Mouse (Mus musculus) limb, embryonic 12.5 days (tissue): ENCODE measurements around the gene Ppcs. TPM values are rescaled to one million over a fixed set of nuclear protein-coding genes. Genes with fewer than 3 reads are reported as not detected.

ENCODE experiments used
- ATAC-seq: fragments of 200-750 bp; cut with Nextera tagmentation; 2 replicates; pipeline ENCODE4 v1.8.0; 2017; ENCODE audit warnings: low read depth, moderate TSS enrichment; ENCODE audit not compliant: insufficient number of reproducible peaks, insufficient read depth, low FRiP score, low TSS enrichment
- H3K27ac ChIP-seq: fragments of 300-500 bp; sonication (generic); 2 replicates; pipeline ENCODE4 v1.5.1; 2016; ENCODE audit warnings: mild to moderate bottlenecking, moderate library complexity
- H3K27me3 ChIP-seq: fragments of 300-500 bp; sonication (generic); 2 replicates; pipeline ENCODE4 v1.6.1; 2016; ENCODE audit warnings: mild to moderate bottlenecking, moderate library complexity
- H3K36me3 ChIP-seq: fragments of 300-500 bp; sonication (generic); 2 replicates; pipeline ENCODE4 v1.6.1; 2016; ENCODE audit warnings: mild to moderate bottlenecking, moderate library complexity
- H3K4me1 ChIP-seq: fragments of 300-500 bp; sonication (generic); replicated peaks from 2 replicates; pipeline ENCODE4 v1.6.1; 2016
- H3K4me2 ChIP-seq: fragments of 300-500 bp; sonication (generic); 2 replicates; pipeline ENCODE4 v1.6.1; 2016; ENCODE audit warnings: mild to moderate bottlenecking, moderate library complexity
- H3K4me3 ChIP-seq: fragments of 300-500 bp; sonication (generic); replicated peaks from 2 replicates; pipeline ENCODE4 v1.5.1; 2016; ENCODE audit warnings: mild to moderate bottlenecking
- H3K9ac ChIP-seq: fragments of 300-500 bp; sonication (generic); replicated peaks from 2 replicates; pipeline ENCODE4 v1.6.1; 2016; ENCODE audit warnings: mild to moderate bottlenecking, moderate library complexity
- H3K9me3 ChIP-seq: fragments of 300-500 bp; sonication (generic); 2 replicates; pipeline ENCODE4 v1.6.1; 2016; ENCODE audit warnings: mild to moderate bottlenecking, moderate library complexity
- WGBS: fragments of 180-500 bp; shearing (Covaris S2); methylation state at CpG from one replicate; pipeline ENCODE4 v1.1.7; 2016; 5-methylcytosine and 5-hydroxymethylcytosine counted together
- polyA plus RNA-seq: library from polyadenylated mRNA; unstranded; fragments of >200 nt; fragmentation: Nextera tagmentation; extraction: Ambion mirVana; gene quantifications from 2 replicates; pipeline ENCODE4 v1.2.1, GENCODE M21; 2016

The Ppcs gene
- polyA plus RNA-seq, 1 experiment from 2014 or later, result 34.2 TPM

- H3K9me3 ChIP-seq, result peaks cover 4% of the 10 kb centered on the region; the same call in 1 of the 2 replicates
- no peak overlapping the region for H3K9ac ChIP-seq
- no peaks in the 10 kb centered on the region for H3K27me3 ChIP-seq
- H3K27ac ChIP-seq, result no peak overlapping the region
- WGBS, result 69% methylated on average over 7 of the region's 7 CpGs
- H3K4me1 ChIP-seq, result peaks cover 5% of the 10 kb centered on the region; the same call in 1 of the 2 replicates
- no peak overlapping the region for H3K4me2 ChIP-seq
- no peak overlapping the region for H3K4me3 ChIP-seq
- no peaks in the 10 kb centered on the region for H3K36me3 ChIP-seq
- no peak for ATAC-seq
Observed at GRCm38 (mm10) chr4:119450436-119450835, 28.2 kb upstream of the Ppcs start.

DNA sequence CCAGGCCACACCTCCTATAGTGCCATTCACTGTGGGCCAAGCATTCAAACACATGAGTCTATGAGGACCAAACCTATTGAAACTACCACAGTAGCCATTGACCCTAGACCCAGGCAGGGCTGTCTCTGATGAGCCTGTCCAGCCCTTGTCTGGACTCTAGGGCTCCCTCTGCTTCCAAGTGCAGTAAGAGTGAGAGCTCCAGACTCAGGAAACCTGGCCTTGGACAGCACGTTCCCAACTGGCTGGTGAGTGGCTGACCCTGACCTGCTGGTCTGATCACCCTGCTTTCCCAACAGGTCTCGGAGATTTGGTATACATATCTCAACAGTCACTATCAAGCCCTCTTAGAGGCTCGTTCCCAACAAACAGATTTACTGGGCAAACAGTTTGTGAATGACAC is 25.6 kb upstream of the Ppcs start:
- WGBS, result 88% methylated on average over 3 of the region's 3 CpGs

DNA sequence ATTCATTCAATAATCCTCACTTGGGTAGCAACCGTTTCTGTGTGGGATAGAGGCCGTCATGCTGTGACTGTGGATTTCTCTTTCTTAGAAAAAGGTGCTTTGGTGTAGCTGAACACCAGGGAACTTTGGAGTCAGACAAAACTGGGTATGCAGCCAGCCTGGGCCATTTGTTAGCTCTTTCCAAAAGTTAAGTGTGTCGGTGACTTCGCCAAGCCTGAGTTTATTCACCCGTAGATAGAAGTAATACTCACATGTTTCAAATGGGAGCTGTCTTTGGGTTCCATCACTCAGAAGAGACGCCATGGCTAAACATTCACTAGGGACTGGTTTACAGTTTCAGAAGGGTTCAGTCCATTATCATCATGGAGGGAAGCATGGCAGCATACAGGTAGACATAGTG is 25.0 kb upstream of the Ppcs start:
- no peak for ATAC-seq
- Histone ChIP-seq H3K36me3 (no peaks in the 10 kb centered on the region), H3K27ac (no peak overlapping the region), H3K27me3 (no peaks in the 10 kb centered on the region), H3K9me3 (no peaks in the 10 kb centered on the region), H3K4me1 (peaks cover 5% of the 10 kb centered on the region; the same call in 1 of the 2 replicates), H3K4me2 (no peak overlapping the region), H3K4me3 (no peak overlapping the region), H3K9ac (no peak overlapping the region)
- 90% methylated on average over 6 of the region's 6 CpGs for WGBS

More for the DNA sequence above, 25.6 kb upstream of the Ppcs start:
- Histone ChIP-seq H3K4me2 (no peak overlapping the region), H3K27me3 (no peaks in the 10 kb centered on the region), H3K4me3 (no peak overlapping the region), H3K9me3 (no peaks in the 10 kb centered on the region), H3K36me3 (no peaks in the 10 kb centered on the region), H3K27ac (no peak overlapping the region), H3K4me1 (peaks cover under 1% of the 10 kb centered on the region; the same call in 1 of the 2 replicates), H3K9ac (no peak overlapping the region)
- ATAC-seq, result no peak

GRCm38 (mm10) chr4:119442539-119442938 is 20.3 kb upstream of the Ppcs start:
- 42% methylated on average over 6 of the region's 6 CpGs for WGBS
- no peak for ATAC-seq
- H3K4me3 ChIP-seq, result no peak overlapping the region

GRCm38 (mm10) chr4:119441836-119442235 is 19.6 kb upstream of the Ppcs start:
- 94% methylated on average over 4 of the region's 4 CpGs for WGBS
- Histone ChIP-seq H3K9me3 (peaks cover 6% of the 10 kb centered on the region; the same call in 1 of the 2 replicates), H3K36me3 (no peaks in the 10 kb centered on the region), H3K4me3 (no peak overlapping the region), H3K27me3 (no peaks in the 10 kb centered on the region), H3K27ac (no peak overlapping the region), H3K4me2 (no peak overlapping the region), H3K9ac (no peak overlapping the region), H3K4me1 (peaks cover 5% of the 10 kb centered on the region; the same call in 1 of the 2 replicates)
- no peak for ATAC-seq

More at GRCm38 (mm10) chr4:119442539-119442938, 20.3 kb upstream of the Ppcs start:
- Histone ChIP-seq H3K36me3 (no peaks in the 10 kb centered on the region), H3K9ac (no peak overlapping the region), H3K27ac (no peak overlapping the region), H3K27me3 (no peaks in the 10 kb centered on the region), H3K4me2 (no peak overlapping the region), H3K9me3 (peaks cover 6% of the 10 kb centered on the region; the same call in 1 of the 2 replicates), H3K4me1 (peaks cover 5% of the 10 kb centered on the region; the same call in 1 of the 2 replicates)

DNA sequence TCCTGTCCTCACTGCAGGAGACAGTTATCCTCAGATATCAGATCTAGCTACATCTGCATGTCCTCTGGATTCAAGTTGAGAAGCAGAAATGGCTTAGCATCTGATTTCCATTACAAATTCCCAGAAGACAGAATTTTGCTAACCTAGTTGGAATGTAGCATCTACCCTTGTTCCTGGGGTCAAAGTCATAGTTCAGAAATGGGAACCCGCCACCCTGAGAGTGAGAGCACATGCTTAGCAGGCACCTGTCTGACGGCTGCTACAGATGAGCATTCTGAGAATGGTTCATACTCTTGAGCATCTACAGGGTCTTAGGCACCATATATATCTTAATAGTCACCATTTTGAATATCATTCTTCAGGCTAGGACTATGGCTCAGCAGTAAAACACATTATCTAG is 15.7 kb upstream of the Ppcs start:
- no peak for ATAC-seq
- Histone ChIP-seq H3K4me2 (no peak overlapping the region), H3K36me3 (no peaks in the 10 kb centered on the region), H3K4me1 (peaks cover 5% of the 10 kb centered on the region; the same call in 1 of the 2 replicates), H3K4me3 (no peak overlapping the region), H3K9me3 (peaks cover 14% of the 10 kb centered on the region; the same call in 1 of the 2 replicates), H3K27me3 (no peaks in the 10 kb centered on the region), H3K27ac (no peak overlapping the region), H3K9ac (no peak overlapping the region)
- WGBS, result 92% methylated on average over 2 of the region's 2 CpGs

- no peak overlapping the region for H3K27ac ChIP-seq
- H3K9ac ChIP-seq, result no peak overlapping the region
- no peaks in the 10 kb centered on the region for H3K36me3 ChIP-seq
- 30% methylated on average over 5 of the region's 5 CpGs for WGBS
- H3K4me1 ChIP-seq, result no peaks in the 10 kb centered on the region
- no peaks in the 10 kb centered on the region for H3K27me3 ChIP-seq
- peaks cover 3% of the 10 kb centered on the region; the same call in 1 of the 2 replicates for H3K9me3 ChIP-seq
- no peak; the same call in 1 of the 2 replicates for ATAC-seq
- H3K4me2 ChIP-seq, result no peak overlapping the region
- H3K4me3 ChIP-seq, result no peak overlapping the region
Observed at GRCm38 (mm10) chr4:119430678-119431077, 8.5 kb upstream of the Ppcs start.

GRCm38 (mm10) chr4:119427680-119428079 is 5.5 kb upstream of the Ppcs start:
- no peak for ATAC-seq
- Histone ChIP-seq H3K9me3 (no peaks in the 10 kb centered on the region), H3K4me3 (no peak overlapping the region), H3K4me2 (no peak overlapping the region), H3K27me3 (no peaks in the 10 kb centered on the region), H3K27ac (no peak overlapping the region), H3K4me1 (peaks cover 9% of the 10 kb centered on the region; the same call in 1 of the 2 replicates), H3K36me3 (no peaks in the 10 kb centered on the region), H3K9ac (no peak overlapping the region)
- 51% methylated on average over 2 of the region's 2 CpGs for WGBS

GRCm38 (mm10) chr4:119425601-119426000 is 3.4 kb upstream of the Ppcs start:
- Histone ChIP-seq H3K4me2 (no peak overlapping the region), H3K9ac (no peak overlapping the region), H3K27me3 (no peaks in the 10 kb centered on the region), H3K36me3 (no peaks in the 10 kb centered on the region), H3K27ac (no peak overlapping the region), H3K4me3 (no peak overlapping the region), H3K4me1 (peaks cover 20% of the 10 kb centered on the region), H3K9me3 (no peaks in the 10 kb centered on the region)
- no peak for ATAC-seq
- WGBS, result 55% methylated on average over 2 of the region's 2 CpGs

GRCm38 (mm10) chr4:119425077-119425476 is 2.9 kb upstream of the Ppcs start:
- 88% methylated on average over 2 of the region's 2 CpGs for WGBS
- no peak overlapping the region for H3K4me3 ChIP-seq
- no peaks in the 10 kb centered on the region for H3K9me3 ChIP-seq
- H3K4me1 ChIP-seq, result peaks cover 20% of the 10 kb centered on the region
- H3K9ac ChIP-seq, result no peak overlapping the region
- H3K27ac ChIP-seq, result no peak overlapping the region
- ATAC-seq, result no peak
- H3K27me3 ChIP-seq, result no peaks in the 10 kb centered on the region
- H3K4me2 ChIP-seq, result no peak overlapping the region
- no peaks in the 10 kb centered on the region for H3K36me3 ChIP-seq

DNA sequence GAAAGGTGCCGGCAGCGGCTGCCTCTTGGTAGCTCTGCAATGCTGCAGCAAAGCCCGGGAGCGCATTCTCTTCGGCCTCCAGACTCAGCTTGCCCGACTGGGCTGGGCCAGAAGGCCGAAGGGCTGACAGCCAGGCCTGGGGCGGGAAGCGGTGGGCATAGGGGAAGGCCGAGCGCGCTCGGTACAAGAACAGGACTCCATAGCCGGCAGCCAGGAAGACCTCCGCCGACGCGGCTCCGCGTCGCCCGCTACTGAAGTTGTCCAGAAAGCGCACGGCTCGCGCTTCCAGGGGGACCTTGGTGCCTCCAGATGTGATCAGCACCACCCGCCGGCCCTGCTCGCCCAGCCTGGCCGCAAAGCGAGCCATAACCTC is 313 bp downstream of the Ppcs start:
- Histone ChIP-seq H3K27me3 (no peaks in the 10 kb centered on the region), H3K4me1 (peaks cover 20% of the 10 kb centered on the region), H3K27ac (peak overlapping the region; percentile 89), H3K9me3 (no peaks in the 10 kb centered on the region), H3K9ac (peak overlapping the region; percentile 83), H3K4me3 (peak overlapping the region; percentile 72), H3K4me2 (peak overlapping the region; percentile 82), H3K36me3 (peaks cover 14% of the 10 kb centered on the region)
- peak; percentile 71 for ATAC-seq
- under 1% methylated on average over 31 of the region's 31 CpGs for WGBS

DNA sequence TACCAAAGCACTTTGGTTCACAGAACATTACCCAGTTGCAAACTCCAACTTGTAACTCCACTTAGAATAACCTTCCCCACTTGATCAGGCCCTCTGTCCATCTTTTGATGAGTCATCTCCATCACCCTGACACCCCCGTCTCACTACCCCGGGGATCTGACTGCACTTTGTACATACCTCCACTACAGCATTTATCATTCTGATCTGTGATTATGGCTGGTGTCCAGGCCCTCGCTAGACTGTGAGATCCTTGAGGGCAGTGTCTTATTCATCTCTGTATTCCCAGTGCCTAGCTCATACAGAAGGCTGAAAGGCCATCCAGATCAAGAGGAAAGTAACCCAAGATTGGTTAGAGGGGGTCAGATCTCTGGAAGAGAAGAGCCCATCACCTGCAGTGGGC is 1.0 kb downstream of the Ppcs start:
- peaks cover 20% of the 10 kb centered on the region for H3K4me1 ChIP-seq
- H3K4me3 ChIP-seq, result peak overlapping the region; percentile 72
- H3K9ac ChIP-seq, result peak overlapping the region; percentile 83
- WGBS, result 61% methylated on average over 3 of the region's 3 CpGs
- no peaks in the 10 kb centered on the region for H3K27me3 ChIP-seq
- peaks cover 14% of the 10 kb centered on the region for H3K36me3 ChIP-seq
- no peak for ATAC-seq
- H3K9me3 ChIP-seq, result no peaks in the 10 kb centered on the region
- no peak overlapping the region for H3K27ac ChIP-seq
- H3K4me2 ChIP-seq, result peak overlapping the region; percentile 82
